Comparison of ENCODE assay signal across 10 mouse cellular contexts in the genomic region with DNA sequence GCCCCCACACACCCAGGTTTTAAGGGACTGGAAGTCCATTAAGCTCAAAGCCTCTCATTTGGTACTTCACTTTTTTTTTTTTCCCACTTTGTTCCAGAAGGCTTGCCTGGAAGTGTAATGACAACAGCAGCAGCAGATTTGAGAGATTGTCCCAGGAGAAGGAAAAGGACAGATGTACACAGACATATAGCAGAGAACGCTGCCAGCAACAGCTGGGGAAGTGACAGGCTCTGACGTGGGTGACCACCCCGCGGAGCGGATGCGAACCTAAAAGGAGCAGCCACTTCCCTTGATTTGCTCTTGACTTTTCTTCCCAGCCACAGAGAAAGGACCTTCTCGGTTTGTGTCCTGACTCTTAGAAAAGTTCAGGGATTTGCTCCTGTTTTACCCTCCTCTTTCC.
"Had no signal": no experiment of that assay in that cellular context is flagged by ENCODE, and none has a peak within 500 bp of the region (broad histone marks: within the 10 kb centered on the region; RNA-seq: fewer than 3 reads in every experiment).

No protein-coding gene starts in this region.

- H3K9ac ChIP-seq: intestine, embryonic 15.5 days; limb, embryonic 12.5 days; liver, embryonic 13.5 days; liver, postnatal 0 days; neural tube, embryonic 12.5 days had no signal

- H3K4me3 ChIP-seq: intestine, embryonic 15.5 days; limb, embryonic 12.5 days; liver, embryonic 13.5 days; neural tube, embryonic 12.5 days had no signal

- H3K27me3 ChIP-seq: intestine, embryonic 15.5 days; limb, embryonic 12.5 days; liver, embryonic 13.5 days; neural tube, embryonic 12.5 days had no signal

- DNase-seq: kidney, adult 18-20 months; liver; liver, embryonic 13.5 days; liver, postnatal 0 days; midbrain, embryonic 14.5 days; thymus, postnatal 14 days had no signal

- H3K4me1 ChIP-seq: intestine, embryonic 15.5 days; limb, embryonic 12.5 days; liver, embryonic 13.5 days; neural tube, embryonic 12.5 days had no signal

- H3K9me3 ChIP-seq: intestine, embryonic 15.5 days; liver, embryonic 13.5 days; neural tube, embryonic 12.5 days had no signal

- H3K36me3 ChIP-seq: intestine, embryonic 15.5 days; limb, embryonic 12.5 days; liver, embryonic 13.5 days; neural tube, embryonic 12.5 days had no signal

- H3K4me2 ChIP-seq: intestine, embryonic 15.5 days; limb, embryonic 12.5 days; liver, embryonic 13.5 days; neural tube, embryonic 12.5 days had no signal

- H3K27ac ChIP-seq: intestine, embryonic 15.5 days; limb, embryonic 12.5 days; liver, embryonic 13.5 days; neural tube, embryonic 12.5 days; stomach, postnatal 0 days had no signal

- ATAC-seq: intestine, embryonic 15.5 days; liver, postnatal 0 days had no signal
